Mouse (Mus musculus): ENCODE data around the gene Mtfmt.

GRCm38 (mm10) chr9:65404331-65405183, 31.0 kb upstream of the Mtfmt start:
- TF ChIP-seq CTCF (IDR thresholded peaks at IDR 0.05; ENCODE audit: low read depth, low read length) (no peak), POLR2A (IDR thresholded peaks at IDR 0.05; ENCODE audit: insufficient read depth, low read length) (no peak), EP300 (IDR thresholded peaks at IDR 0.05; ENCODE audit: insufficient read depth, low read depth, low read length) (no peak)
